Mouse (Mus musculus) liver, embryonic 15.5 days (tissue): ENCODE measurements at regions not wholly inside any gene's neighbourhood (a gene's known extent, or its start where the extent isn't known, plus 50 kb on each side); places are given as distances from the start of the nearest gene placed in this dataset. TPM values are rescaled to one million over a fixed set of nuclear protein-coding genes. Genes with fewer than 3 reads are reported as not detected.
A peak's percentile ranks its signal among the peaks of the same experiment; 100 is the strongest.

Experiments used
- ATAC-seq: fragments of 200-750 bp; cut with Nextera tagmentation; 2 replicates; pipeline ENCODE4 v1.8.0; 2017; ENCODE audit warnings: moderate number of reproducible peaks, mild to moderate bottlenecking, moderate library complexity; ENCODE audit not compliant: insufficient read depth
- H3K27ac ChIP-seq: fragments of 300-500 bp; sonication (generic); replicated peaks from 2 replicates; pipeline ENCODE4 v1.5.1; 2015; ENCODE audit warnings: mild to moderate bottlenecking, inconsistent platforms
- H3K27me3 ChIP-seq: fragments of 300-500 bp; sonication (generic); 2 replicates; pipeline ENCODE4 v1.6.1; 2015; ENCODE audit warnings: mild to moderate bottlenecking, inconsistent platforms
- H3K36me3 ChIP-seq: fragments of 300-500 bp; sonication (generic); replicated peaks from 2 replicates; pipeline ENCODE4 v1.6.1; 2015; ENCODE audit warnings: moderate library complexity, mild to moderate bottlenecking, inconsistent platforms
- H3K4me1 ChIP-seq: fragments of 300-500 bp; sonication (generic); replicated peaks from 2 replicates; pipeline ENCODE4 v1.6.1; 2015; ENCODE audit warnings: inconsistent platforms
- H3K4me2 ChIP-seq: fragments of 300-500 bp; sonication (generic); 2 replicates; pipeline ENCODE4 v1.6.1; 2015; ENCODE audit warnings: moderate library complexity, mild to moderate bottlenecking, inconsistent platforms
- H3K4me3 ChIP-seq: fragments of 300-500 bp; sonication (generic); replicated peaks from 2 replicates; pipeline ENCODE4 v1.5.1; 2015; ENCODE audit warnings: mild to moderate bottlenecking, inconsistent platforms
- H3K9ac ChIP-seq: fragments of 300-500 bp; sonication (generic); 2 replicates; pipeline ENCODE4 v1.6.1; 2015; ENCODE audit warnings: moderate library complexity, mild to moderate bottlenecking, inconsistent platforms
- H3K9me3 ChIP-seq: fragments of 300-500 bp; sonication (generic); replicated peaks from 2 replicates; pipeline ENCODE4 v1.6.1; 2016; ENCODE audit warnings: inconsistent platforms
- WGBS: fragments of 180-500 bp; shearing (Covaris S2); methylation state at CpG from one replicate; pipeline ENCODE4 v1.1.7; 2015; ENCODE audit warnings: mixed read lengths; ENCODE audit not compliant: insufficient replicate concordance; 5-methylcytosine and 5-hydroxymethylcytosine counted together
- microRNA counts: library from miRNA; unstranded; fragments of <30 nt; microRNA quantifications from one replicate; lab custom pipeline; 2016
- microRNA-seq: library from miRNA; unstranded; fragments of <30 nt; microRNA quantifications from one replicate; pipeline ENCODE4, GENCODE M21; 2016

DNA sequence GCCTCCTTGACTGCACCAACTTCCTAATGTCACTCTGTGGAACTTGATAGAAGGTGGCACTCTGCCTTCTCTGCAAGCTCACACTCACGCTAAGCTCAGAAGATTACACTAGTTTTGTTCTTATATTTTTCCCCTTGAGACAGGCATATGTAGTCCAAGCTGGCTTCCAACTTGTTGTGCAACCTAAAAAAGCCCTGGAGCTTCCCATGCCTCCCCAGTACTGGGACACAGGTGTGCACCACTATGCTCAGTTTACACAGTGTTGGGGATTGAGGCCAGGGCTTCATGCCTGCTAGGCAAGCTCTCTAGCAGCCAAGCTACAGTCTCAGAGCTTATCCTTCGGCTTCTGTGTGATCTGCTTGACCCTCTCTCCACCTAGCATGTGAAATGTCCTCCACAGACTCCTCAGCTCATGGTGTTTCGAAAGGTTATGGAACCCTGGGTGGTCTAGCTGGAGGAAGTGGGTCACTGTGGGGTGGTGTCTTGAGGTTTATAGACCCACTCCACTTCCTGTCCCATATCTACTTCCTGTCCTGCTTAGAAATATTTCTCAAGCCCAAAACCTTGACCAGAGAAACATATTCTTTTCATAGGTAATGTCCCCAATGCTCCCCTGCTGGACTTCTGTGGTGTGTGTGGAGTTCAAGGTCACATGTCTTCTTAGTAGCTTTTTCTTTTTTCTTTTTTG lies 54.6 kb upstream of the Runx1 start:
- H3K36me3 ChIP-seq: no peaks in the 10 kb centered on the region
- H3K4me2 ChIP-seq: no peak overlapping the region
- peaks cover 26% of the 10 kb centered on the region for H3K4me1 ChIP-seq
- no peak for ATAC-seq
- H3K9ac ChIP-seq: no peak overlapping the region
- WGBS: 43% methylated on average over 3 of the region's 3 CpGs
- H3K27me3 ChIP-seq: 0 out of 2 replicates have a peak, but pooled peaks cover 3% of the 10 kb centered on the region
- H3K27ac ChIP-seq: no peak overlapping the region
- no peak overlapping the region for H3K4me3 ChIP-seq
- H3K9me3 ChIP-seq: no peaks in the 10 kb centered on the region

DNA sequence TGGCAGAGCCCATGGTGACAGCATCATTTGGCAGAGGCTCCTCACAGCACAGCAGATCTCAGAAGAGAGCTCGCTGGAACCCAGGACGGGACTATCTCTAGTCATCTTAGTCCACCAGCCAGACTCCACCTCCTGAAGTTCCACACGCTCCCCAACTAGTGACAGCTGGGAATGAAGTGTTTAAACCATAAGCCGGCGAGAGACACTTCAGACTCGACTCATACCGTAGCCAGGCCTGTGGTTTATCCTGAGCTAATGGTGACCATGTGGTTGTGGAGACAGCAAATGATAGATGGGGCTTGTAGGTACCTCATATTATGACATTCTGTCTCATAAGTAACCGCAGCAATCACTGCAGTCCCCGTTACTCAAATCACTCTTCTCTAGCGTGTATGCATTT lies 52.1 kb upstream of the Runx1 start:
- Histone ChIP-seq H3K4me2 (no peak overlapping the region), H3K36me3 (no peaks in the 10 kb centered on the region), H3K4me1 (peaks cover 13% of the 10 kb centered on the region), H3K4me3 (no peak overlapping the region), H3K9ac (no peak overlapping the region), H3K27ac (no peak overlapping the region), H3K9me3 (no peaks in the 10 kb centered on the region), H3K27me3 (0 out of 2 replicates have a peak, but pooled peaks cover 3% of the 10 kb centered on the region)
- no peak for ATAC-seq
- 63% methylated on average over 10 of the region's 10 CpGs for WGBS

MicroRNAs in the stretch of these regions (microRNA counts, 519-probe panel; counts per million panel counts)
- not detected for microRNA mmu-miR-802 (lab: Ali Mortazavi, UCI)

Small RNA genes in the stretch of these regions (microRNA-seq; reads per million reads assigned to microRNA genes)
- gene Gm28003: not detected
- gene Mir802: 35.5 reads per million, percentile 42 among the genes with 10 or more reads in this experiment
